Mouse (Mus musculus) CH12.LX (cell line): ENCODE measurements around the gene Lhfp. TPM values are rescaled to one million over a fixed set of nuclear protein-coding genes. Genes with fewer than 3 reads are reported as not detected.

ENCODE experiments used
- DNase-seq: peaks from one replicate; pipeline ENCODE4 v3.0.0-alpha.2; 2013; ENCODE audit errors: extremely low read depth
- H3K27ac ChIP-seq: 2 replicates; pipeline ENCODE4 v1.5.1; 2012; ENCODE audit warnings: low read depth, mild to moderate bottlenecking, control low read depth, moderate library complexity; ENCODE audit not compliant: insufficient read depth
- H3K27me3 ChIP-seq: replicated peaks from 2 replicates; pipeline ENCODE3; 2012; ENCODE audit warnings: inconsistent platforms
- H3K36me3 ChIP-seq, 2 experiments: replicated peaks in 1 of 2; 2 replicates each; pipeline versions ENCODE3 to v1.6.1; 2012; ENCODE audit warnings: inconsistent platforms in 1 of 2, low read length in 1 of 2, mild to moderate bottlenecking in 1 of 2, mixed read lengths in 1 of 2, moderate library complexity in 1 of 2; ENCODE audit not compliant: control insufficient read depth in 1 of 2, insufficient read depth in 1 of 2
- H3K4me1 ChIP-seq, 2 experiments: 2 replicates each; pipeline ENCODE4 v1.6.1; 2012; ENCODE audit warnings: inconsistent platforms in 1 of 2, moderate library complexity in 1 of 2; ENCODE audit not compliant: insufficient read depth in 2 of 2, control insufficient read depth in 1 of 2
- H3K4me2 ChIP-seq: 2 replicates; pipeline ENCODE4 v1.6.1; 2012; ENCODE audit warnings: low read depth, mild to moderate bottlenecking, control low read depth; ENCODE audit not compliant: poor library complexity, insufficient read depth, severe bottlenecking
- H3K4me3 ChIP-seq, 3 experiments: fragments of 150-350 bp in 1 of 3; sonication (generic) in 1 of 3; replicated peaks in 1 of 3; 2 replicates each; pipeline versions ENCODE3 to v1.5.1; 2011 to 2012; ENCODE audit warnings: low read depth in 2 of 3, low read length in 2 of 3, mild to moderate bottlenecking in 2 of 3, moderate library complexity in 2 of 3, control low read depth in 1 of 3, improper control_type of control experiment in 1 of 3, inconsistent platforms in 1 of 3, mixed read lengths in 1 of 3; ENCODE audit not compliant: poor library complexity in 1 of 3
- H3K79me2 ChIP-seq: replicated peaks from 2 replicates; pipeline ENCODE4 v1.6.1; 2012; ENCODE audit warnings: mild to moderate bottlenecking, moderate library complexity; ENCODE audit not compliant: control insufficient read depth, poor library complexity, insufficient read depth, severe bottlenecking; ENCODE audit errors: extremely low read depth
- H3K9ac ChIP-seq: 2 replicates; pipeline ENCODE4 v1.6.1; 2012; ENCODE audit warnings: low read depth, mild to moderate bottlenecking, control low read depth, moderate library complexity; ENCODE audit not compliant: insufficient read depth
- H3K9me3 ChIP-seq: replicated peaks from 2 replicates; pipeline ENCODE3; 2012; ENCODE audit warnings: low read length, inconsistent platforms, mixed read lengths
- BHLHE40 ChIP-seq: IDR thresholded peaks from 2 replicates; pipeline ENCODE4 v1.6.1; 2011; ENCODE audit warnings: mild to moderate bottlenecking, low read depth, low read length, improper control_type of control experiment
- CTCF ChIP-seq, 2 experiments: IDR thresholded peaks in 1 of 2; conservative IDR thresholded peaks in 1 of 2; 2 replicates each; pipeline ENCODE4 v1.5.1; 2011 to 2012; ENCODE audit warnings: low read depth in 2 of 2, low read length in 2 of 2, improper control_type of control experiment in 1 of 2, inconsistent platforms in 1 of 2, mild to moderate bottlenecking in 1 of 2, moderate library complexity in 1 of 2
- E2F4 ChIP-seq: IDR thresholded peaks from 2 replicates; pipeline ENCODE4 v1.6.1; 2011; ENCODE audit warnings: low read depth, low read length, improper control_type of control experiment; ENCODE audit not compliant: insufficient replicate concordance
- ETS1 ChIP-seq: conservative IDR thresholded peaks from 2 replicates; pipeline ENCODE4 v1.6.1; 2012; ENCODE audit warnings: low read depth, mild to moderate bottlenecking, inconsistent platforms, low read length, improper control_type of control experiment, moderate library complexity
- JUN ChIP-seq: IDR thresholded peaks from 2 replicates; pipeline ENCODE4 v1.6.1; 2011; ENCODE audit warnings: low read depth, mild to moderate bottlenecking, low read length, improper control_type of control experiment, moderate library complexity; ENCODE audit not compliant: insufficient read depth
- JUND ChIP-seq: conservative IDR thresholded peaks from 2 replicates; pipeline ENCODE4 v1.6.1; 2011; ENCODE audit warnings: low read depth, low read length, improper control_type of control experiment
- KAT2A ChIP-seq: IDR thresholded peaks from 2 replicates; pipeline ENCODE4 v1.6.1; 2012; ENCODE audit warnings: low read length, improper control_type of control experiment, inconsistent platforms; ENCODE audit not compliant: insufficient replicate concordance
- MAFK ChIP-seq: IDR thresholded peaks from 2 replicates; pipeline ENCODE4 v1.6.1; 2011; ENCODE audit warnings: low read length, improper control_type of control experiment; ENCODE audit not compliant: insufficient replicate concordance
- MAX ChIP-seq: IDR thresholded peaks from 2 replicates; pipeline ENCODE4 v1.6.1; 2011; ENCODE audit warnings: low read length, improper control_type of control experiment
- MAZ ChIP-seq: IDR thresholded peaks from 2 replicates; pipeline ENCODE4 v1.6.1; 2012; ENCODE audit warnings: low read depth, mild to moderate bottlenecking, inconsistent platforms, low read length, improper control_type of control experiment, moderate library complexity
- NELFE ChIP-seq: IDR thresholded peaks from 2 replicates; pipeline ENCODE4 v1.6.1; 2011; ENCODE audit warnings: low read depth, low read length, improper control_type of control experiment
- PAX5 ChIP-seq: IDR thresholded peaks from 2 replicates; pipeline ENCODE4 v1.6.1; 2012; ENCODE audit warnings: low read length, inconsistent platforms, mixed read lengths
- RAD21 ChIP-seq: IDR thresholded peaks from 2 replicates; pipeline ENCODE4 v1.6.1; 2011; ENCODE audit warnings: low read depth, mild to moderate bottlenecking, low read length, improper control_type of control experiment, moderate library complexity
- SIN3A ChIP-seq: IDR thresholded peaks from 2 replicates; pipeline ENCODE4 v1.6.1; 2012; ENCODE audit warnings: low read length, improper control_type of control experiment, inconsistent platforms
- SMC3 ChIP-seq: IDR thresholded peaks from 2 replicates; pipeline ENCODE4 v1.6.1; 2011; ENCODE audit warnings: low read depth, low read length, improper control_type of control experiment
- UBTF ChIP-seq: IDR thresholded peaks from 2 replicates; pipeline ENCODE4 v1.6.1; 2012; ENCODE audit warnings: low read depth, mild to moderate bottlenecking, inconsistent platforms, low read length, improper control_type of control experiment, moderate library complexity
- USF1 ChIP-seq: IDR thresholded peaks from 2 replicates; pipeline ENCODE4 v1.6.1; 2014; ENCODE audit warnings: low read depth, mild to moderate bottlenecking, inconsistent platforms, low read length, improper control_type of control experiment
- USF2 ChIP-seq: conservative IDR thresholded peaks from 2 replicates; pipeline ENCODE4 v1.6.1; 2011; ENCODE audit warnings: low read depth, low read length, improper control_type of control experiment
- ZC3H11A ChIP-seq: IDR thresholded peaks from 2 replicates; pipeline ENCODE4 v1.6.1; 2012; ENCODE audit warnings: low read depth, mild to moderate bottlenecking, inconsistent platforms, low read length, improper control_type of control experiment
- ZKSCAN1 ChIP-seq: IDR thresholded peaks from 2 replicates; pipeline ENCODE4 v1.6.1; 2012; ENCODE audit warnings: low read depth, inconsistent platforms, low read length, improper control_type of control experiment, borderline replicate concordance
- ZMIZ1 ChIP-seq: IDR thresholded peaks from 2 replicates; pipeline ENCODE4 v1.6.1; 2012; ENCODE audit warnings: low read depth, mild to moderate bottlenecking, inconsistent platforms, low read length, improper control_type of control experiment
- dilution Hi-C: fragments of 300-500 bp; cut with MboI; formaldehyde crosslinking; loops from 2 replicates; pipeline ENCODE4 v1.14.3; 2020; ENCODE audit warnings: low sequenced_read_pairs; ENCODE audit not compliant: extremely low pct_unique_long_range_greater_than_20kb, extremely low pct_ligation_motif_present
- in situ Hi-C: fragments of 300-500 bp; cut with MboI; formaldehyde crosslinking; loops from 3 replicates; pipeline ENCODE4 v1.14.3; 2019; ENCODE audit warnings: low sequenced_read_pairs, low pct_ligation_motif_present, low pct_unique_long_range_greater_than_20kb, mixed read lengths
- polyA plus RNA-seq: library from polyadenylated mRNA; unstranded; fragments of >175 nt; gene quantifications from 2 replicates; pipeline ENCODE4 v1.2.1, GENCODE M21; 2012; ENCODE audit warnings: low read depth; ENCODE audit not compliant: insufficient read length
- total RNA-seq, 2 experiments: library from RNA; depleted of rRNA; stranded (reverse); fragments of 300-350 nt in 1 of 2; fragments of >200 nt in 1 of 2; gene quantifications; 2 replicates each; pipeline ENCODE4 v1.2.3; 2012 to 2014

Lhfp gene
- total and polyA plus RNA-seq, 3 experiments: not detected

DNA sequence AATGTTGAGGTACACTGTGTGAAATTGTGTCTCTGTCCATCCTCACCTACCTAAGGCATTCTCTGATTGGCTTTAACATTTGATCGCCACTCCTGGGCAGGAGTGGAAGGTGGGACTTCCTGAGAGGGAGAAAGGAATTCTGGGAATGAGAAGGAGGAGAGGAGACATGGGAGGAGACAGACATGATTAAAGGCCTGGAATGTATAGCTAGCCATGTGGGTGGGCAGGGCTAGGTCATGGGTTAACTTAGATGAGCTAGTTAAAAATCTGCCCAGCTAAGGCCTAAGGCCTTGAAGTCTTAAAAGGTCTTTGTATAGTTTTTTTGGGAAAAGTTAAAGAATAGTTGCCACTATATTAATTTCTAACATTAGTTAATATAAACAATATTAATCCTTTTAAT, 43.9 kb upstream of the Lhfp start:
- Histone ChIP-seq H3K9ac (no peak overlapping the region), H3K36me3 (peaks cover 55 to 79% of the 10 kb centered on the region in 2 experiments), H3K4me2 (no peak overlapping the region), H3K9me3 (no peaks in the 10 kb centered on the region), H3K79me2 (no peaks in the 10 kb centered on the region), H3K27me3 (no peaks in the 10 kb centered on the region), H3K4me3 (no peak overlapping the region), H3K4me1 (no peaks in the 10 kb centered on the region), H3K27ac (no peak overlapping the region)
- no peak for DNase-seq
- TF ChIP-seq NELFE: no peak
- no peak for TF ChIP-seq SMC3
- no peak for TF ChIP-seq MAFK
- no peak for TF ChIP-seq E2F4
- no peak for TF ChIP-seq JUND
- no peak for TF ChIP-seq KAT2A
- no peak for TF ChIP-seq MAX
- TF ChIP-seq UBTF: no peak
- in situ Hi-C loops: no loop called here
- dilution Hi-C loops: no loop called here

GRCm38 (mm10) chr3:52999016-52999744, 42.1 kb upstream of the Lhfp start:
- Histone ChIP-seq H3K79me2 (no peaks in the 10 kb centered on the region), H3K27ac (no peak overlapping the region), H3K4me3 (no peak overlapping the region), H3K27me3 (no peaks in the 10 kb centered on the region), H3K9me3 (no peaks in the 10 kb centered on the region), H3K4me2 (no peak overlapping the region), H3K4me1 (no peaks in the 10 kb centered on the region), H3K36me3 (peaks cover 43 to 74% of the 10 kb centered on the region in 2 experiments), H3K9ac (no peak overlapping the region)
- no peak for TF ChIP-seq MAZ
- TF ChIP-seq KAT2A: no peak
- TF ChIP-seq ZC3H11A: no peak
- no peak for TF ChIP-seq MAX
- no peak for TF ChIP-seq JUN
- no peak for TF ChIP-seq SIN3A
- no peak for TF ChIP-seq ZKSCAN1
- TF ChIP-seq RAD21: no peak
- no peak for TF ChIP-seq CTCF (conservative IDR thresholded peaks at IDR 0.05 in 1 of 2, IDR thresholded peaks at IDR 0.05 in 1 of 2; ENCODE audit: low read depth in 2 of 2, low read length in 2 of 2)
- no peak for TF ChIP-seq SMC3
- no peak for TF ChIP-seq USF1
- TF ChIP-seq JUND: no peak
- TF ChIP-seq NELFE: no peak
- no peak for TF ChIP-seq ETS1
- no peak for TF ChIP-seq ZMIZ1
- no peak for TF ChIP-seq USF2
- no peak for TF ChIP-seq PAX5
- TF ChIP-seq BHLHE40: no peak
- in situ Hi-C loops: no loop called here
- dilution Hi-C loops: no loop called here
- DNase-seq: no peak
